Mouse (Mus musculus) MEL (cell line): ENCODE measurements at regions not wholly inside any gene's neighbourhood (a gene's known extent, or its start where the extent isn't known, plus 50 kb on each side); places are given as distances from the start of the nearest gene placed in this dataset.

ENCODE experiments used
- CHD1 ChIP-seq: IDR thresholded peaks from 2 replicates; pipeline ENCODE4 v1.6.1; 2012; ENCODE audit warnings: low read depth, mild to moderate bottlenecking, inconsistent platforms, low read length, improper control_type of control experiment
- CTCF ChIP-seq, 3 experiments: IDR thresholded peaks in 2 of 3; conservative IDR thresholded peaks in 1 of 3; 2 replicates each; pipeline ENCODE4 v1.5.1; 2011 to 2012; ENCODE audit warnings: low read length in 3 of 3, low read depth in 2 of 3, mild to moderate bottlenecking in 2 of 3, improper control_type of control experiment in 1 of 3, inconsistent platforms in 1 of 3, mixed read lengths in 1 of 3, moderate library complexity in 1 of 3; ENCODE audit not compliant: control insufficient read depth in 1 of 3, insufficient read depth in 1 of 3, poor library complexity in 1 of 3, severe bottlenecking in 1 of 3
- ELF1 ChIP-seq: IDR thresholded peaks from 2 replicates; pipeline ENCODE4 v1.6.1; 2014; ENCODE audit warnings: low read depth, mild to moderate bottlenecking, inconsistent platforms, low read length, improper control_type of control experiment, moderate library complexity
- EP300 ChIP-seq, 2 experiments: IDR thresholded peaks; 2 replicates each; pipeline ENCODE4 v1.6.1; 2011; ENCODE audit warnings: improper control_type of control experiment in 2 of 2, low read length in 2 of 2, low read depth in 1 of 2, mild to moderate bottlenecking in 1 of 2
- MAX ChIP-seq: IDR thresholded peaks from 2 replicates; pipeline ENCODE4 v1.6.1; 2011; ENCODE audit warnings: low read length, improper control_type of control experiment
- MXI1 ChIP-seq: IDR thresholded peaks from 2 replicates; pipeline ENCODE4 v1.6.1; 2011; ENCODE audit warnings: mild to moderate bottlenecking, low read depth, low read length, improper control_type of control experiment
- POLR2A ChIP-seq, 2 experiments: IDR thresholded peaks; 2 replicates each; pipeline ENCODE4 v1.6.1; 2011 to 2012; ENCODE audit warnings: low read length in 2 of 2, mild to moderate bottlenecking in 2 of 2, control low read depth in 1 of 2, improper control_type of control experiment in 1 of 2, low read depth in 1 of 2, moderate library complexity in 1 of 2; ENCODE audit not compliant: control insufficient read depth in 1 of 2, insufficient read depth in 1 of 2, poor library complexity in 1 of 2
- POLR2AphosphoS5 ChIP-seq: IDR thresholded peaks from 2 replicates; pipeline ENCODE4 v1.6.1; 2012; ENCODE audit warnings: low read depth, borderline replicate concordance, mild to moderate bottlenecking, inconsistent platforms, low read length, moderate library complexity, mixed read lengths
- SIN3A ChIP-seq: IDR thresholded peaks from 2 replicates; pipeline ENCODE4 v1.6.1; 2012; ENCODE audit warnings: low read length, improper control_type of control experiment, inconsistent platforms

DNA sequence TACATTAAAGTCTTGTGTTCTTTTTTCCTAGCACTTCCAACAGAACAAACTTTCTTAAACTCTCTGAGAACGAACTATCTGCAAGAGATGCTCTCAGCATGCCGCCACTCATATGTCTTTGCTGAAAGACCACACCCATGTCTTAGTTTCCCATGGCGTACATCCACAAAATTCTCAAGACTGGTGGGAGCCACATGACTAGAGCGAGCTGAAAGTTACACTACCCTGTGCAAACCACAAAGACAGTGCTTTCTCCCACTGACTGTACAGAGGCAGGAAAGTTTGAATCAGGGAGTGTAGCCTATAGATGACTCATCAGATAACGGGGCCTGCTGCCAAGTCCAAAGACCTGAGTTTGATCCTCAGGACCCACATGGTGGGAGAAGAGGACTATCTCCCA lies 554.5 kb upstream of the Cdh11 start:
- TF ChIP-seq POLR2AphosphoS5 (no peak), CTCF (IDR thresholded peaks at IDR 0.05 in 2 of 3, conservative IDR thresholded peaks at IDR 0.05 in 1 of 3; ENCODE audit: control insufficient read depth in 1 of 3, insufficient read depth in 1 of 3, low read depth in 2 of 3, low read length in 3 of 3, poor library complexity in 1 of 3, severe bottlenecking in 1 of 3) (no peak), CHD1 (no peak), EP300 (IDR thresholded peaks at IDR 0.05; ENCODE audit: low read depth in 1 of 2, low read length in 2 of 2) (no peak), MXI1 (no peak), SIN3A (no peak), MAX (no peak), POLR2A (IDR thresholded peaks at IDR 0.05; ENCODE audit: control insufficient read depth in 1 of 2, insufficient read depth in 1 of 2, low read depth in 1 of 2, low read length in 2 of 2, poor library complexity in 1 of 2) (no peak), ELF1 (no peak)
